Mouse (Mus musculus) liver, embryonic 14.5 days (tissue): ENCODE measurements around the gene Ubash3b.

Source experiments
- CTCF ChIP-seq: IDR thresholded peaks from 2 replicates; pipeline ENCODE4 v1.5.1; 2016; ENCODE audit warnings: antibody characterized with exemption, low read depth, control low read depth
- EP300 ChIP-seq: IDR thresholded peaks from 2 replicates; pipeline ENCODE4 v1.6.1; 2016; ENCODE audit warnings: antibody characterized with exemption, low read depth

DNA sequence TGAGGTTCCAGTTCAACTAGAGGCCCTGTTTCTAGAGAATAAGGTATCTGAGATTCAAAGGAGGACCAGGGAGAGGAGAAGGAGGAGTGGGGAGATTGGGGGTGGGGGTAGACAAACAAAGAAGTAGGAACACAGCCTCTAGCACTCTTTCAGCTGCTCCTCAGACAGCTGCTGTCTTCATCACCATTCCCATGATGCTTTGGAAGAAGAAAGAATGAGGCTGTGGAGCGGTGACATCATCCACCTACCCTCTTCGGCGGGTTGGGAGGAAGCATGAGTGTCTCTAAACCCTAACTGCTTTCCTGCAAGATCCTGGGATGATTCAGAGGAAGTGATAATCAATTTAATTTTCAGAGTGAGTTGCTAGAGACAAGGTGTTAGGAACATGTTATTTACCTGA lies 112.7 kb downstream of the Ubash3b start:
- TF ChIP-seq CTCF: no peak
- TF ChIP-seq EP300: no peak
